Mouse (Mus musculus) heart, adult 8-10 months (tissue): ENCODE results near the gene Pus1. TPM values are rescaled to one million over a fixed set of nuclear protein-coding genes. Genes with fewer than 3 reads are reported as not detected.
A peak's percentile ranks its signal among the peaks of the same experiment; 100 is the strongest.
"Not testable (repeated sequence)": the region's sequence is repeated elsewhere in the genome, so short reads cannot be mapped to it uniquely, and the experiment has no call there.

ENCODE experiments used
- DNase-seq: peaks from one replicate; pipeline ENCODE4 v3.0.0; 2022; ENCODE audit warnings: low spot score
- total RNA-seq, 4 experiments: library from RNA; stranded (reverse); gene quantifications; 2 replicates each; pipeline ENCODE4 v1.2.4; 2022

Gene Pus1
- total RNA-seq, 4 experiments from 2014 or later = 16.0 to 24.6 (median 21.3) TPM

DNA sequence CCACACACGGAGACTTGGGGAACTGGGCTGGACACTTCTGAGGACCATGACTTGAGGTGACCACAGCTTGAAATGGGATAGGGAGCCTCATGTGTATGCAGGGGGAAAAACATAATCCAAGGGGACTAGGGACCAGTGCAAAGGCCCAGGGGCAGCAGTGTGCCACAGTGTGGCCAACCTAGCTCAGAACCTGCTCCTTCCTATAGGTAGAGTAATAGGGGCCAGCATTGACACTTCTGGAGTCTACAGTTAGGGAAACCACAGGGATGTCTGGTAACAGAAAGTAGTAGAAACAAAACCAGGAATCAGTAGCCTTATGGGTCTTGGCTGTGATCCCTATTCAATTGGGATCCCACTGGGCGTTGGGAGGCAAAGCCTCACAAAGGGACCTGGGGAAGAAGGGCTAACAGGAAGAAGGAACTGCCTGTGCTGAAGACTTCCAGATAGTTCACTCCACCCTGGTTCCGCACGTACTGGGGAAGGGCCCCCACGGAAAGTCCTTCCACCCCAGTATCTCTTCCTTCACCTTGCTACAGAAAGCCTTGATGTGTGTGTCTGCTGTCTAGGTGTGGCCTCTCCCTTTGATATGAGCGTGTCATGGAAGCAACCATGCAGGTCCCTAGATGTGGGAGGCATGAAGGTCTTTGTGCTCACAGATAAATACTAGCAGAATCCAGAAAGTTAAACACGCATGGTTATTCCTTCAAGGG is 1.2 kb upstream of the Pus1 start:
- no peak for DNase-seq

GRCm38 (mm10) chr5:110780761-110781528 is 486 bp upstream of the Pus1 start:
- peak; percentile 19 for DNase-seq

GRCm38 (mm10) chr5:110779276-110779997 is 1.0 kb downstream of the Pus1 start:
- DNase-seq = no peak

- no peak for DNase-seq
Measured at GRCm38 (mm10) chr5:110778263-110778662, 2.2 kb downstream of the Pus1 start.

- DNase-seq = no peak
Measured at GRCm38 (mm10) chr5:110776141-110776540, 4.3 kb downstream of the Pus1 start.

DNA sequence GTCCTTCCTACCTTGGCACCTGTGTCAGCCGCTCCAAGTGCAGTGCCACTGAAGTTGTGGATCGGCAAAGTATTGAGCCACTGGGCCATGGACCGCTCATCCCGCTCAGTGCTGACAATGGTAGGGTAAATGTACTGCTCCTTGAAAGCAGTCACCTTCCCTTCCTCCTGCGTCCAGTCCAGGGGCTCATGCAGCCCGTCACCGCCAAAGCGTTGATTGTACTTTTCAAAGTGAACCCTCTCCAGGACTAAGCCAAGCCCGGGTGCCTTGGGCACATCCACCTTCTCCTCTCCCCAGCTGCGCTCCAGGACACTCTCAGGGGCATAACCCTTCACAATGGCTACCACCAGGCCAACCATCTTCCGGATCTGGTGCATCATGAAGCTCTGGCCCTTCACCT is 5.9 kb downstream of the Pus1 start:
- DNase-seq = no peak

- DNase-seq = not testable (repeated sequence)
Measured at GRCm38 (mm10) chr5:110772945-110773344, 7.5 kb downstream of the Pus1 start.

GRCm38 (mm10) chr5:110770448-110771158 is 9.9 kb downstream of the Pus1 start, which contains the start of gene Ep400:
Gene Ep400, minus strand, starts transcription at chr5:110770717.
- DNase-seq = peak; percentile 99

- DNase-seq = no peak
Measured at GRCm38 (mm10) chr5:110770031-110770445, 10.4 kb downstream of the Pus1 start.

- DNase-seq = no peak
Measured at GRCm38 (mm10) chr5:110769272-110769671, 11.2 kb downstream of the Pus1 start.

- DNase-seq = no peak
Measured at GRCm38 (mm10) chr5:110763890-110764289, 16.6 kb downstream of the Pus1 start.

- no peak for DNase-seq
Measured at GRCm38 (mm10) chr5:110745021-110745420, 35.4 kb downstream of the Pus1 start.

GRCm38 (mm10) chr5:110739496-110740275 is 40.8 kb downstream of the Pus1 start:
- no peak for DNase-seq

GRCm38 (mm10) chr5:110735606-110736005 is 44.9 kb downstream of the Pus1 start:
- DNase-seq = no peak

GRCm38 (mm10) chr5:110733231-110733823 is 47.1 kb downstream of the Pus1 start:
- no peak for DNase-seq

GRCm38 (mm10) chr5:110731227-110731626 is 49.2 kb downstream of the Pus1 start:
- no peak for DNase-seq

- no peak for DNase-seq
Measured at GRCm38 (mm10) chr5:110727850-110728249, 52.6 kb downstream of the Pus1 start.
